Mouse (Mus musculus) erythroblast, embryonic 14.5 days (primary cell): ENCODE measurements around the gene Ip6k1.

Source experiments
- GATA1 ChIP-seq: IDR thresholded peaks from 2 replicates; pipeline ENCODE4 v1.6.1; 2012; ENCODE audit warnings: low read length, inconsistent platforms, mixed read lengths
- TAL1 ChIP-seq: IDR thresholded peaks from 3 replicates; pipeline ENCODE4 v1.6.1; 2012; ENCODE audit warnings: low read length, inconsistent platforms, mixed read lengths

GRCm38 (mm10) chr9:107994464-107994863, 7.8 kb upstream of the Ip6k1 start:
- TF ChIP-seq TAL1 (no peak), GATA1 (no peak)
